Mouse (Mus musculus): ENCODE data around the gene Skil. TPM values are rescaled to one million over a fixed set of nuclear protein-coding genes. Genes with fewer than 3 reads are reported as not detected.

Skil gene
- polyA plus RNA-seq, 1 experiment = 14.0 TPM

GRCm38 (mm10) chr3:31056651-31057627 is 37.9 kb upstream of the Skil start:
- peak overlapping the region; percentile 68 for H3K4me3 ChIP-seq (replicated peaks; ENCODE audit: insufficient read depth, low read depth, low read length)
- TF ChIP-seq POLR2A (IDR thresholded peaks at IDR 0.05; ENCODE audit: borderline replicate concordance, insufficient read depth, low read length) (no peak), CTCF (IDR thresholded peaks at IDR 0.05; ENCODE audit: borderline replicate concordance, insufficient read depth, low read depth, low read length) (peak; percentile 91)
- no peaks in the 10 kb centered on the region for H3K4me1 ChIP-seq (ENCODE audit: control insufficient read depth, insufficient read depth, low read length)
- DNase-seq = peak; percentile 64 to 76
- H3K27me3 ChIP-seq (ENCODE audit: control insufficient read depth, insufficient read depth, low read length) = no peaks in the 10 kb centered on the region
- no peak overlapping the region for H3K27ac ChIP-seq (ENCODE audit: insufficient read depth, low read length)
- WGBS = 1% methylated on average over 30 of the region's 30 CpGs

GRCm38 (mm10) chr3:31060745-31061102 is 34.1 kb upstream of the Skil start:
- DNase-seq = no peak
- H3K4me1 ChIP-seq (ENCODE audit: control insufficient read depth, insufficient read depth, low read length) = no peaks in the 10 kb centered on the region
- WGBS = 74% methylated on average over 8 of the region's 8 CpGs
- H3K27me3 ChIP-seq (ENCODE audit: control insufficient read depth, insufficient read depth, low read length) = no peaks in the 10 kb centered on the region
- TF ChIP-seq CTCF (IDR thresholded peaks at IDR 0.05; ENCODE audit: borderline replicate concordance, insufficient read depth, low read depth, low read length) (no peak), POLR2A (IDR thresholded peaks at IDR 0.05; ENCODE audit: borderline replicate concordance, insufficient read depth, low read length) (no peak)
- no peak overlapping the region for H3K4me3 ChIP-seq (replicated peaks; ENCODE audit: insufficient read depth, low read depth, low read length)
- H3K27ac ChIP-seq (ENCODE audit: insufficient read depth, low read length) = no peak overlapping the region

- no peaks in the 10 kb centered on the region for H3K27me3 ChIP-seq (ENCODE audit: control insufficient read depth, insufficient read depth, low read length)
- no peak for TF ChIP-seq CTCF (IDR thresholded peaks at IDR 0.05; ENCODE audit: borderline replicate concordance, insufficient read depth, low read depth, low read length)
- no peak for TF ChIP-seq POLR2A (IDR thresholded peaks at IDR 0.05; ENCODE audit: borderline replicate concordance, insufficient read depth, low read length)
- no peak for DNase-seq
- WGBS = 70% methylated on average over 20 of the region's 20 CpGs
- no peak overlapping the region for H3K4me3 ChIP-seq (replicated peaks; ENCODE audit: insufficient read depth, low read depth, low read length)
- H3K27ac ChIP-seq (ENCODE audit: insufficient read depth, low read length) = no peak overlapping the region
- H3K4me1 ChIP-seq (ENCODE audit: control insufficient read depth, insufficient read depth, low read length) = no peaks in the 10 kb centered on the region
Measured at GRCm38 (mm10) chr3:31061103-31061785, 33.6 kb upstream of the Skil start.

GRCm38 (mm10) chr3:31061786-31062120 is 33.1 kb upstream of the Skil start:
- WGBS = 70% methylated on average over 4 of the region's 4 CpGs
- no peak overlapping the region for H3K4me3 ChIP-seq (replicated peaks; ENCODE audit: insufficient read depth, low read depth, low read length)
- H3K27ac ChIP-seq (ENCODE audit: insufficient read depth, low read length) = no peak overlapping the region
- TF ChIP-seq CTCF (IDR thresholded peaks at IDR 0.05; ENCODE audit: borderline replicate concordance, insufficient read depth, low read depth, low read length) (no peak), POLR2A (IDR thresholded peaks at IDR 0.05; ENCODE audit: borderline replicate concordance, insufficient read depth, low read length) (no peak)
- no peaks in the 10 kb centered on the region for H3K27me3 ChIP-seq (ENCODE audit: control insufficient read depth, insufficient read depth, low read length)
- DNase-seq = no peak
- H3K4me1 ChIP-seq (ENCODE audit: control insufficient read depth, insufficient read depth, low read length) = no peaks in the 10 kb centered on the region

- TF ChIP-seq POLR2A (IDR thresholded peaks at IDR 0.05; ENCODE audit: borderline replicate concordance, insufficient read depth, low read length) (no peak), CTCF (IDR thresholded peaks at IDR 0.05; ENCODE audit: borderline replicate concordance, insufficient read depth, low read depth, low read length) (no peak)
- 86% methylated on average over 7 of the region's 7 CpGs for WGBS
- no peaks in the 10 kb centered on the region for H3K27me3 ChIP-seq (ENCODE audit: control insufficient read depth, insufficient read depth, low read length)
- no peak overlapping the region for H3K27ac ChIP-seq (ENCODE audit: insufficient read depth, low read length)
- H3K4me3 ChIP-seq (replicated peaks; ENCODE audit: insufficient read depth, low read depth, low read length) = no peak overlapping the region
- H3K4me1 ChIP-seq (ENCODE audit: control insufficient read depth, insufficient read depth, low read length) = no peaks in the 10 kb centered on the region
- no peak for DNase-seq
Measured at GRCm38 (mm10) chr3:31062325-31062724, 32.5 kb upstream of the Skil start.

GRCm38 (mm10) chr3:31068482-31068881 is 26.4 kb upstream of the Skil start:
- no peak for DNase-seq

GRCm38 (mm10) chr3:31071804-31072203 is 23.1 kb upstream of the Skil start:
- Histone ChIP-seq H3K27ac (ENCODE audit: insufficient read depth, low read length) (no peak overlapping the region), H3K4me1 (ENCODE audit: control insufficient read depth, insufficient read depth, low read length) (no peaks in the 10 kb centered on the region), H3K27me3 (ENCODE audit: control insufficient read depth, insufficient read depth, low read length) (no peaks in the 10 kb centered on the region), H3K4me3 (replicated peaks; ENCODE audit: insufficient read depth, low read depth, low read length) (no peak overlapping the region)
- no peak for DNase-seq
- TF ChIP-seq CTCF (IDR thresholded peaks at IDR 0.05; ENCODE audit: borderline replicate concordance, insufficient read depth, low read depth, low read length) = no peak
- TF ChIP-seq POLR2A (IDR thresholded peaks at IDR 0.05; ENCODE audit: borderline replicate concordance, insufficient read depth, low read length) = no peak
- WGBS = 94% methylated on average over 14 of the region's 14 CpGs

More at GRCm38 (mm10) chr3:31068482-31068881, 26.4 kb upstream of the Skil start:
- Histone ChIP-seq H3K4me1 (ENCODE audit: control insufficient read depth, insufficient read depth, low read length) (no peaks in the 10 kb centered on the region), H3K4me3 (replicated peaks; ENCODE audit: insufficient read depth, low read depth, low read length) (no peak overlapping the region), H3K27me3 (ENCODE audit: control insufficient read depth, insufficient read depth, low read length) (no peaks in the 10 kb centered on the region), H3K27ac (ENCODE audit: insufficient read depth, low read length) (no peak overlapping the region)
- WGBS = 76% methylated on average over 7 of the region's 7 CpGs
- no peak for TF ChIP-seq POLR2A (IDR thresholded peaks at IDR 0.05; ENCODE audit: borderline replicate concordance, insufficient read depth, low read length)
- no peak for TF ChIP-seq CTCF (IDR thresholded peaks at IDR 0.05; ENCODE audit: borderline replicate concordance, insufficient read depth, low read depth, low read length)
